Mouse (Mus musculus): ENCODE results near the gene Cuedc2.

Gene Cuedc2

DNA sequence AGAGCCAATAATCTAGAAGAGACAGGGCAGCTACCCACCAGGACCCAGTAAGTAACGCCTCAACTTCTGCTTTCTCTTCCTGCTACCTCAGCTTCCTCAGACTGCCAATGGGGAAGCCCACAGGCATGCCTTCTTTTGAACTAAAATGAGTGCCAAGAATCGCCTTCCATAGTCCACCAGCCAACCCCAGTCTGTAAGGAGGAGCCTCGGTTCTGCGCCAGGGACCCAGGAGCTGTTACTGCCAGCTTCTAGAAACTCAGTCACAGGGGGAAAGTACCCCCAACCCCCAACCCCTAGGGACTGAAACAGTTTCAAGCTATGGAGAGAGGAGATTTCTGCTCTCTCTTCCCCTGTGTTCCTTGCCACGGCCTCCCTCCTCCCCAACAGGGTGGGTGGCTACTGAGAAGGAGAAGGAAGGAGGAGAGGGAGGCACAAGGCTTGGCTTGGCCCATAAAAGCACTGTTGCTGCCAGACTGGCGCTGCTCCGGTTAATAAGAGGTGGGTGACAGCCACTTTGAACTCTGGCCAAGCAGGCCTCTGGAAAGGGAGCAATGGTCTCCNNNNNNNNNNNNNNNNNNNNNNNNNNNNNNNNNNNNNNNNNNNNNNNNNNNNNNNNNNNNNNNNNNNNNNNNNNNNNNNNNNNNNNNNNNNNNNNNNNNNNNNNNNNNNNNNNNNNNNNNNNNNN lies 927 bp upstream of the Cuedc2 start:
- peak; percentile 78 for DNase-seq (ENCODE audit: inconsistent ontology term)

DNA sequence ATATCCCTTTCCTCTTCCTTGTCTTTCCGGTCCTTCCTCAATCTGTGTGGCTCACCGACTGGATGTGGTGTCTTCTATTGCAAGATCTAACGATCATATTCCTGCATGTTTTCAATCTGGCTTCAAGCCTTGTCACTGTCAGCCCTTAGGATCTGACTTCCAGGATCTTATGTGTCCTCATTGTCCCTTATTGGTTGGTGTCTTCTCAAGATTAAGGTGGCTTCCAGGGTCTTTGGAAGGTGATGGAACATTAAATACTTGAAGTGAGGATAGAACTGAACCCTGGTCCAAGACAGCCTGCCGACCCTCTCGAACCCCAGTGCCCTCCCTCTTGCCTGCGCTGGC lies 412 bp upstream of the Cuedc2 start:
- DNase-seq (ENCODE audit: inconsistent ontology term) = peak; percentile 60

DNA sequence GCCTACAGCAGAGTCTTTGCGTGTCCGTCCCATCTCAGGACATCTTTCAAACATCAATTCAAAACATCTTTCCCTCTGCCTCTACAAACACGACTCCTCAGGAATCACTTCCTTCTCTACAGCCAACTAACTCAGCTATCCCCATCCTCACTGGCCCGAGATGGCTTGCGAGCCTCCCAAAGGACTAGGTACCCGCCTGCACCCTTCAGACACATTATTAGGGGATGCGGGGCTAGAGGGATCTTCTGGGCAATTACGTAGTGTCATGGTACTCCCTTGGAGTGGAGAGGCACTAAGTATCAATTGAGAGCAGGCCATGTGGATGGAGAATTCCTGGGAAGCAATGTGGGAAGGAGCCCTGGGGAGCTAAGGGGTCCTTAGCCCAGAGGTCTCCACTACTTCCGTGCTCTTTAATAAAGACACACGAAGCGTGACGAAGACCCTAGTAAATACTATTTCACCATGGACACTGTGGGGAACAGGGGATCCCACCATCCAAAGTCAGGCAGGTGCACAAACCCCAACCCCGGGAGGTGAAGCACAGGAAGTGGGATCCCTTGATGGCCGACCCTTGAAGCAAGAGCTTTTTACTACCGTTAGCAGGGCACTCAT lies 677 bp downstream of the Cuedc2 start:
- DNase-seq (ENCODE audit: inconsistent ontology term) = no peak

DNA sequence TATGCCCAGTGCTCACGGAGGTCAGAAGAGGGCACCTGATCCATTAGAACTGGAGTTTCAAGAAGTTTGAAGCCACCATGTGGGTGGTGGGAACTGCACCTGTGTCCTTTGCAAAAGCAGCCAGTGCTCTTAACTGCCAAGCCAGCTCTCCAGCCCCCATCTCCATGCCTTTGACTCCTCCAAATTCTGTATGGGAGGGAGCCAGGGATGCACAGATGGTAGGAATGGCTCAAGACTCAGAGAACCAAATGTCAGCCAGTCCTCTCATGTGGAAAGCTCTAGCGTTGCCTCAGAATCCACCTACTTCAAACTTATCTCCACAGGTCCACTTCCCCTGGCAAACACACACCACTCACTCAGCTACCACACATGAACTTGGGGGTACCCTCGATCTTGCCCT lies 4.6 kb downstream of the Cuedc2 start:
- no peak for DNase-seq (ENCODE audit: inconsistent ontology term)

DNA sequence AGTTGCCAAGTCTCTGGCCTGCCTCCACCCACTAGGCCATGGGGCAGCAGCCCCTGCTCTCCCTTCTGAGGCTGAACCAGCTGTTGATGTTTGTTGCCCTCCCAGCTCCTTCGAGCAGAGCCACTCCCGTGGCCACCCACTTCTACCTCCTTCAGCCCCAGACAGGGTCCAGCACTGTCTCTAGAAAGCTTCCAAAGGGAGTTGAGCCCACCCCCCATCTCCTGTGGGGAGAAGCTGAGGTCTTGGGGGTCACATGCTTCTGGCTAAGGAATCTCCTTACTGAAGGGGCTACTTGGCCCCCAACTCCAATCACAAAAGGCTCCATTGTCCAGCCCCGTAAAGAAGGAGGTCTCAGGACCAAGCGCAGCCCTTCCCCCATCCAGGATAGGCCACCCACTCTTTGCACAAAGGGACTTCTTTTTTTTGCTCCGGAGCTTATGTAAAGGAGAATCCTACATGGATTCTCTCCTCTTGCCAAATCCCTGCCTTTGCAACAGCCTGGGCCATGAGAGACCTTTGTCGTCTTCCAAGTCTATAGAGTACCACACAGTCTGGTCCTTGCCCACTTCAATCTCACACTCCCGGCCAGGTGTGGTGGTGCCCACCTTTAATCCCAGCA lies 5.7 kb downstream of the Cuedc2 start:
- DNase-seq (ENCODE audit: inconsistent ontology term) = no peak

DNA sequence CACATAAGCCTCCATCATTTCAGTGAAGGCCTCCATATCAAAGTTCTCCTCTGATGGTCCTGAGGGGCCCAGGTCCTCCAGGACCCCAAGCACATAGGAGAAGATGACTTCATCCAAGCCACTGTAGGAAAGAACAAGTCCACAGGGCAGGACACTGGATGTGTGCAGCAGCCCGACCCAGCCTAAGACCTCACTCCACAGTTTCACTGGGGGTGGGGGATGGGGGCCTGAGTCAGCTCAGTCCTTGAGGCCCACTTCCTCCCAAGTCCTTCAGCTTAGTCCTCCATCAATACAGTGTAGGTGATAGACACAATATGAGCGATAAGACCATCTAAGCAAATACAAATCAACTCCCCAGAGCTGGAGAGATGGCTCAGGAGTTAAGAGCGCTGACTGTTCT lies 6.6 kb downstream of the Cuedc2 start:
- no peak for DNase-seq (ENCODE audit: inconsistent ontology term)

DNA sequence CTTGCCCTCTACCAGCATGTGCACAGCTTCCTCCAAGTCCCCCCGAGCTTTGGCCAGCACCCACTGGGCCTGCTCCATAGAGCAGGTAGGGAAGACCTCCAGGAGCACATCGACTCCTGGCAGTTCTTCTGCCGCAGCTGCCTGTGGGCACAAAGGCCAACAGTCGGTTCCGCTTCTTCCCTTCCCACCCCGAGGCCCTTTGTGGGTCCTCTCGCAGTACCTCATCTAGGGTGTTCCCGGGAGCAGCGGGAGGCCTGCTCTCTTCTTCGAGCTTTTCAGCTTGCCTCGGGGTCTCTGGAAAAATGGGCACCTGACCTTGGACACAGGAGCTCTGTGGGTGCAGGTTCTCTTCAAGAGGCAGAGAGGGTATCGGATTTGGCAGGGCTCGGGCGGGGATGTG lies 7.2 kb downstream of the Cuedc2 start:
- no peak for DNase-seq (ENCODE audit: inconsistent ontology term)

DNA sequence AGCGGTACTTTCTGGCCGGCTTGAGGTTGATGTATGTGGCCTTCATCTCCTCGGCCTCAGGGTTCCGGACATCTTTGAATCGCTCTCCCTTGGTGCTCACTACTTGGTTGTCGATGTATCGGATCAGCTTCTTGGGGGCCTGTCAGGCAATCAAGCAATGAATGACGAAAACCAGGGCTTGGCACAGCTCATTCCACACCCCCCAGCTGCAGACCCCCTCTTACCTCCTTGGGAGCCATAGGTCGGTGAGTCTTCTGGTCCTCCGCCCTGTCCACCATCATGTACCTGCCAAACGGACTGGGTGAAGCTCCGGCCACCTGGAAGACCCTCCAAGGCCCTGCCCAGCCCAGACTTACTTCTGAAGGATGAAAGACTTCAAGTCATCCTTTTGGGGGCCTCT lies 7.8 kb downstream of the Cuedc2 start:
- no peak for DNase-seq (ENCODE audit: inconsistent ontology term)

DNA sequence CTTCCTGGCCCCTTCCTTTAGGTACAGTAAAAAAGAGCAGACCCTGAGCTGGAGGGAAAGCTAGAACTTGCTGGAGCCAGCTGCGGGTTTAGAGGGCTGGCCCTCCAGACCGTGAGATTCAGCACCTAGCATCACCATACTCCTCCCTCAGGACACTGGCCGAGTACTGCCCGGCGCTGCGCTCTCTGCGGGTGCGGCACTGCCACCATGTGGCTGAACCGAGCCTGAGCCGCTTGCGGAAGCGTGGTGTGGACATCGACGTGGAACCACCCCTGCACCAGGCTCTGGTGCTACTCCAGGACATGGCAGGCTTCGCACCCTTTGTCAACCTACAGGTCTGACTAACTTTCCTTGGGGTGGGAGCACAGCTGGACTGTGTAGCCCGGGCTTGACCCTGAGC lies 8.6 kb downstream of the Cuedc2 start:
- peak; percentile 79 for DNase-seq (ENCODE audit: inconsistent ontology term)

DNA sequence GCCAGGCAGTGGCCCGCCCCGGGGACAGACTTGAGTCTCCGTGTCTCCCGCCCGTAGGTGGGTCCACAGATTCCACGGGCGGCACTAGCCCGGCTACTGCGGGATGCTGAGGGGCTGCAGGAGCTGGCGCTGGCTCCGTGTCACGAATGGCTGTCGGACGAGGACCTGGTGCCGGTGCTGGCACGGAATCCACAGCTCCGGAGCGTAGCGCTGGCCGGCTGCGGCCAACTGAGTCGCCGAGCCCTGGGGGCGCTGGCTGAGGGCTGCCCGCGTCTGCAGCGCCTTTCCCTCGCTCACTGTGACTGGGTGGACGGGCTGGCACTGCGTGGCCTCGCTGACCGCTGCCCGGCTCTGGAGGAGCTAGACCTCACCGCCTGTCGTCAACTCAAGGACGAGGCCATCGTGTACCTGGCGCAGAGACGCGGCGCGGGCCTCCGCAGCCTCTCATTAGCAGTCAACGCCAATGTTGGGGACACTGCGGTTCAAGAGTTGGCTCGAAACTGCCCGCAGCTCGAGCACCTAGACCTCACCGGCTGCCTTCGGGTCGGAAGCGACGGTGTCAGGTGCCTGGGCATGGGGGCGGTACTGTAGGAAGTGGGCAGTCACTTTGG lies 9.4 kb downstream of the Cuedc2 start:
- no peak for DNase-seq (ENCODE audit: inconsistent ontology term)

DNA sequence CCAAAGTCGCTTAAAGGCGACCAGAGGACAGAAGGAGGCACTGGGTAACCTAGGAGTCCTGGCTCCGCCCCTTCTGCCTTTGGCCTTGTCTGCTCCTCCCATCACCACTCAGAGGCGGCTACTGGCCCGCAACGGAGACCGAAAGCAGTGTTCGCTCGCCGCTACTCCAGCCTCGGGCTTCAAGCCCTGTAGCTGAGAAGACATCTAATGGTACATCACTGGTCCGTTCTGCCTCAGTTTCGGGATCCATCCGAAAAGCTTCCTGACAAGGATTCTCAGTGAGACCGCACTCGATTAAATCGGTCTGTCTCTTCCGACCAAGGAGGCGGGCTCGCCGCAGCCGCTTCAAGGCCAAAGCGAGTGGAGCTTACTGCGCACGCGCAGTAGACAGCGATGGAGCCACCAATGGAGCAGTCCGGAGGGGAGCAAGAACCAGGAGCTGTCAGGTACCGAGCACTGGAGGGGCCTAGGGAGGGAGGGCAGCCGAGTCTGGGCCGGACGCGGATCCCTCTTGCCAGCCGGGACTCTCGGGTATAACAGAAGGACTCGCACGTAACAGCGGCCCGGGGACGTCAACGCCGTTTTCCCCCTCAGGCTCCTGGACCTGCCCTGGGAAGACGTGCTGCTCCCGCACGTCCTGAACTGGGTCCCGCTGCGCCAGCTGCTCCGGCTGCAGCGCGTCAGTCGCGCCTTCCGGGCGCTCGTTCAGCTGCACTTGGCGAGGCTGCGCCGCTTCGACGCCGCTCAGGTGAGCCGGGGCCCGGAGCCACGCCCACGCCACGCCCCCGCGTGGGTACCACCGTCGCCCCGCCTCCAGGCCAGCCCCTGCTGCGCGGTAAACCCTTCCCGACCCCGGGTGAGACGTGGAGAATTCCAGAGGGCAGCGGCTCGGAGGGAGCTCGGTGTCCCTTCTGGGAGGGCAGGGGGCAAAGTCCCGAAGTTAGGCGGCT lies 10.1 kb downstream of the Cuedc2 start, which contains the start of gene Fbxl15:
Fbxl15 (plus strand) TSS at position 104 of the 950 bp plus-strand sequence.
- peak; percentile 95 for DNase-seq (ENCODE audit: inconsistent ontology term)

DNA sequence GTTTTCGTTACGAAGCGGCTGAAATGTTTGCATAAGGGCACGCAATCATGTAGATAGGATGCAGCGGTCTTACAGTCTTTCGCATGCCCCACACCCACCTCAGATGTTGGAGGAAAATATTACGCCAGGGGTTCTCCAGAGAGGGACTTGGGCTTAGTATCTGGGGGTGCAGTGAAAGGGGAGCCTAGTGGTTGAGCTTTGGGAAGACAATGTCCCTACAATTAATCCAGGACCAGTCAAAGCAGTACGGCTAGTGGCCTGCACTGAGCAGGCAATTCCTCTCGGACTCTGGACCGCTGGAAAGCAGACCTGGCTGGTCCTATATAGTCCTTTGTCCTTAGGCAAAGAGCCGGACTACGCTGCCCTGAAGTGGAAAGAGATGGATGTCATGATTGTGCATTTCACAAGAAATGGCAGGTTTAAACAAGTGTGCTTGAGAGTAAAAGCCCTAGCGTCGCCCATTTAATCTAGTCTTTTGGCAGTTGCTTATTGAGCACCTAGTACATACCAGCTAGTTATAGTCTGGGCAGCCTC lies 10.9 kb downstream of the Cuedc2 start:
- DNase-seq (ENCODE audit: inconsistent ontology term) = no peak

DNA sequence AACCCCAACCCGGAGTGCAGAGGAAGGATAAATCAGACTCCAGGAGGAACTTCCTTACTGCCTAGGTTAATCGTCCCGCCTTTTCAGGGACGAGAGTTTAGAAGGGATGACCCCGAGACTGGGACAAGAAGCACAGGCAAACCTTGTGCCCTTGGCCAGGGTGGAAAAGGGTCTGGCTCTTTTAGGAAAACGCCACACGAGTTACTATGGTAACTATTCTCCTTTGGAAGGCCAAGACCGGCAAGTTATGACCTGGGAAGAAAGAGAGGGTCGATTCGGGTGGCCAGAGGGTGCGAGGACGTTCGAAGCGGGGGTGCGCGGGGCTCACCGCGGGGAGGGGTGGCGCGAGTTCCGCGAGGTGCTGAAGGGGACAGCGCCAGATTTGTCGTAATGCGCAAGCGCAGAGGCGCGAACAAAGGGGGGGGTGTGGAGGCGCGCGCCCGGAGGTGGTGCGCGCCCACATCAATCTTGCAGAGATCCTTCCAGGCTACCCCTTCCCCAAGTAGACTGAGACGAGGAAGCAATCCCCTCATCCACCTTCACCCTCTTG lies 11.7 kb downstream of the Cuedc2 start, which contains the start of gene Psd:
Psd (minus strand) TSS at position 401 of the 550 bp plus-strand sequence.
- DNase-seq (ENCODE audit: inconsistent ontology term) = peak; percentile 50

DNA sequence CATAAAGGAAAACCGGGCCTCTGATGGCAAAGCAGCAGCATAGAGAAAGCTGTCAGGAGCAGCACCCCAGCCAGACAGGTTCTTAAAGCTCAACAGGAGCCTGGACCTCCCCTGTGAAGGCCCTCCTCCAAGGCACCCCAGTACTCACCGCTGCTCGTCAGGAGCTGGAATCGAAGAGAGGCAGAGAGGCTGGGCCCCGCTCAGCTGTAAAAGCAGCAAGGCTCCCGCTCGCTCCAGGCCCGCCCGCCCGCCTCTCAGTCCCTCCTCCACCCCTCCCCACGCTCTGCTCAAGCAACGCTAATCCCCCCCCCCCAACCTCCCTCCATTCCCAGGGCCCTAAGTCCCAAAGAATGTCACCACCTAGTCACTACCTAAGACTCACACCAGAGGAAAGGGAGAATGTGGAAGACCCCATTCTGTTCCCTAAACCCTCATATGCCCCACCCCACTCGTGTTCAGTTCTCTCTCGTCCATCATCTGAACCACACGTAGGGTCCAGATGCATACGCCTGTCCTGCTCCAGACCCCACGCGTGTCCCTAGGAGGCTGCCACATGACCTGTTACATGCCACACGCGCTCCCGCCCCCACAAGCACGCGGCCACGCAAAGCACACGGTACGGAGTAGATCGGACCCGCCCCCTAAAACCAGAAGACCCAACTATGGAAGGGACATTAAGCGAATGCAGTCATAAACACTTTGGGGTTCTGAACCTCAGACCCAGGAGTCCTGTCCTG lies 12.3 kb downstream of the Cuedc2 start:
- DNase-seq (ENCODE audit: inconsistent ontology term) = no peak

DNA sequence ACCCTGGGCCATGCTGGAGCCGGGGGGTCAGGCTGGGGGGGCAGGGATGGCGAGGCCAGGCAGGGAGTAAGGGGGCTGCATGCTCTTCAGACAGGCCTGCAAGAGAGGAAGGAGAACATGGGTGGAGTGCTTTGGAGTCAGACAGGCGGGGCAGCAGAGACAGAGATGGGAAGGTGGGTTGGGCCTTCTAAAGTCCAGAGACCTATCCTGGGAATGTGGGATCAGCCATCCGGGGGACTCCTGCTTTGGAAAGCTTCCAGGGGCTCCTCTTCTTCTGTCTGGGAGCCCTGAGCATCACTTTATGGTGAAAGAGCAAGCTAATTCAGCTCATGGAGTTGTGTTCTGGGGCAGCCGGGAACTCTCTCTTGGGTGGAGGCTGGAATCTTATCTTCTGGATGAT lies 13.6 kb downstream of the Cuedc2 start:
- DNase-seq (ENCODE audit: inconsistent ontology term) = no peak

DNA sequence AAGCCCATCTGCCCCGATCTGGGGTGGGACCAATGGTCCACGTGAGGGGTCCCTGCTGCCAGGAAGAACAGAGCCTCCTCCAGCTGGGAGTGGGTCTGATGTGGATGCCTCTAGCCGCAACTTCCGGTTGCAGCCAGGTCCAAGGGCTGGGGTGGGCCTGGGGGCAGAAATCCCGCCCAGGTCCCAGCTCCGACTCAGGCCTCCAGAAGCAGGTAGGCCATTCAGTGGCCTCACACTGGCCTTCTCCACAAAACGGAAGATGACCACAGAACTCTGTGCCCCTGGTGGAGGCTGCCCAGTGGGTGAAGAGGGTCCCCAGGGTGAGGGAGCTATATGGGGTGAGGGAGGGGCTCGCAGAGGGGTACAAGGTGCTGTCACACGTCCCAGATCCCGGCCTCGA lies 14.1 kb downstream of the Cuedc2 start:
- DNase-seq (ENCODE audit: inconsistent ontology term) = no peak

DNA sequence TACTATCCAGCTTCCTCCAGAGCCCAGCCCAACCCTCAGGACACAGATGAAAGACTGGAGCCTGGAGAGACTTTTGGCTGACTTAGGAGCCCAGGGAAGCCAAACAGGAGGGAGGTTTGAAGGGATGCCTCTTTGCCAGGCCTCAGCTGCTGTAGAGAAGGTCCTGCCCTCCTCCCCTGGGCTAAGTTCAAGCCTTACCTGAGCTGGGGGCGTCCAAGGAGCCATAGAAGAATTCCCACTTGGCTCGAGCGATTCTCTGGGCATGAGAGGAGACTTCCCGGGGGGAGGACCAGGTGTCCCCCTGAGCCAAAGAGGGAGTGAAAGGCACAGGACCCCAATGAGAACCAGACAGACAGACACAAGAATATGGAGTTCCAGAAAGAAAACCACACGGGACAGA lies 14.8 kb downstream of the Cuedc2 start:
- no peak for DNase-seq (ENCODE audit: inconsistent ontology term)

DNA sequence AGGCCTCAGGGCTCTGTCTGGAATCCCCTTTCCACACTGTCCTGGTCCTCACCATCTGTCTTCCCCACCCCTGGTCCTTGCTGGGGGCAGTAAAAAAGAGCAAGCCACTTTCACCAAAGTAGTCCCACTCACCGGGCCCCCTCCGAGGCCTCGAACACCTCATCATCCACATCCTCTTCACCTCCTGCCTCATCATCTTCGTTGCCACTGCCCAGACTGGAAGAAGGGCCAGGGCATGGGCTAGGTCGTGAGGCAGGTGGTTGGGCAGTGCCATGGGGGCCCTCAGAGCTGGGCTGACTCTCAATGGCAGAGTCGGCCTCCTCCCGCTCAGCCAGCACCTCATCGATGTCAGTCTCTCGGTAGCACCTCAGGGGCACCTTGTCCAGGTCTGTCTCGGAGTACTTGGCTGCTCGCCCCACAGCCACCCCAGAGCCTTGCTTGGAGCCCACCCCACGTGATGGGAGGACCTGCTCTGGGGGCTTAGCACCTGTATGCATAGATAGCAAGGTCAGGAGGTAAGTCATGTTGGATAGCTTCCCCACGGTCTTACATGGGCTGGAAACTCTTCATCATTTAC lies 15.4 kb downstream of the Cuedc2 start:
- no peak for DNase-seq (ENCODE audit: inconsistent ontology term)

DNA sequence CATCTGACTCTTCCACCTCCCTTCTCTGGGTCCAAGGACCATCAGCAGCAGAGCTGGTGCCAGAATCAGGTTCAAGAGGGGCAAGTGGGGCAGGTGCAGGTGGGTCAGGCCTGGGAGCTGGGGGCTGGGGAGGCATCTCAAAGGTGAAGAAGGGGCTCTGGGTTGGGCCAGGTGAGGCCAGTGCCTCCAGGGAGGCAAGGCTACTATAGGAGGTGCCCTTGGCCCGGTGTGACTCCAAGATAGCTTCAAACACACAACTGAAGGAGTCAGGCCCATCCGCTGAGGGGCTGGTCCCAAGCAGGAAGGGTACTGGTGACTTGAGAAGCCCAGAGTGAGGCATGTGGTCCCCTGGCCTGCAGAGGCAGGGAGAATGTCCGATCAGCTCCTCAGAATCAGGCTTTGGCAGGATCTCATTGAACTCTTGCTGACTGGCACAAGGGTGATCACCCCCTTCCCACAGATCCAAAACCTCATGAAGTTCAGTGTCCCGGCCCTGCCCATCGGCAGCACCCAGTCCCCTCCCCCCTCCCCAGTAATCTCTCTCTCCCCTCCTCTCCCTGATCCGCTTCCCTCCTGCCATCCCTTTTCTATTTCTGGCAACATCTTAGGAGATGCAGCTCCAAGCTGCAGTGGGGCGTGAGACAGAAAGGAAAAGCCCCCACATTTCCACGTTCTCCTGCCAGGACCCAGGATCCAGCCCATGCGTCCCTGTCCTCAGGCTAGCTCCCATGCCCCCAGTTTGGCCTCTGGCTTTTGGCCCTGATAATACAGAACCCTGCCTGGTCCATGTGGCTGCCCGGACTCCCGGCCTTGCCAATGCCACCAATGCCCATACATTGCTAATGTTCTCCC lies 16.1 kb downstream of the Cuedc2 start:
- DNase-seq (ENCODE audit: inconsistent ontology term) = no peak

Data from Muller cell, postnatal 12 days (primary cell).